Mouse (Mus musculus) liver, embryonic 11.5 days (tissue): Measurements from ENCODE around the gene Usp13. TPM values are rescaled to one million over a fixed set of nuclear protein-coding genes. Genes with fewer than 3 reads are reported as not detected.

ENCODE experiments used
- ATAC-seq: fragments of 200-750 bp; cut with Nextera tagmentation; replicated peaks from 2 replicates; pipeline ENCODE4 v1.8.0; 2017; ENCODE audit warnings: moderate number of reproducible peaks, mild to moderate bottlenecking, moderate TSS enrichment, moderate library complexity; ENCODE audit not compliant: low FRiP score
- DNase-seq: peaks from one replicate; pipeline ENCODE4 v3.0.0-alpha.2; 2017; ENCODE audit warnings: low spot score
- H3K27ac ChIP-seq: fragments of 300-500 bp; sonication (generic); 2 replicates; pipeline ENCODE4 v1.5.1; 2014; ENCODE audit warnings: mild to moderate bottlenecking, low read depth, low read length, control low read depth
- H3K27me3 ChIP-seq: fragments of 300-500 bp; sonication (generic); replicated peaks from 2 replicates; pipeline ENCODE4 v1.6.1; 2014; ENCODE audit warnings: low read length, mixed read lengths; ENCODE audit not compliant: control insufficient read depth, insufficient read depth
- H3K36me3 ChIP-seq: fragments of 300-500 bp; sonication (generic); 2 replicates; pipeline ENCODE4 v1.6.1; 2014; ENCODE audit warnings: mild to moderate bottlenecking, low read length, moderate library complexity, mixed read lengths; ENCODE audit not compliant: control insufficient read depth, insufficient read depth
- H3K4me1 ChIP-seq: fragments of 300-500 bp; sonication (generic); replicated peaks from 2 replicates; pipeline ENCODE4 v1.6.1; 2014; ENCODE audit warnings: low read length, mixed read lengths; ENCODE audit not compliant: control insufficient read depth, insufficient read depth
- H3K4me2 ChIP-seq: fragments of 300-500 bp; sonication (generic); 2 replicates; pipeline ENCODE4 v1.6.1; 2014; ENCODE audit warnings: mild to moderate bottlenecking, control low read depth, moderate library complexity
- H3K4me3 ChIP-seq: fragments of 300-500 bp; sonication (generic); 2 replicates; pipeline ENCODE4 v1.5.1; 2014; ENCODE audit warnings: low read depth, low read length, control low read depth
- H3K9ac ChIP-seq: fragments of 300-500 bp; sonication (generic); 2 replicates; pipeline ENCODE4 v1.6.1; 2014; ENCODE audit warnings: low read depth, low read length, control low read depth
- H3K9me3 ChIP-seq: fragments of 300-500 bp; sonication (generic); 2 replicates; pipeline ENCODE4 v1.6.1; 2016; ENCODE audit warnings: low read length, inconsistent platforms, mixed read lengths; ENCODE audit not compliant: control insufficient read depth
- WGBS: fragments of 180-500 bp; shearing (Covaris S2); extraction: QIAGEN DNeasy Blood & Tissue Kit; methylation state at CpG from one replicate; pipeline ENCODE4 v1.1.7; 2014; 5-methylcytosine and 5-hydroxymethylcytosine counted together
- polyA plus RNA-seq: library from polyadenylated mRNA; unstranded; fragments of >200 nt; fragmentation: Nextera tagmentation; extraction: Ambion mirVana; gene quantifications from 2 replicates; pipeline ENCODE4 v1.2.1, GENCODE M21; 2014

The Usp13 gene
- polyA plus RNA-seq, result 3.1 and 3.6 TPM in 2 replicates

- Histone ChIP-seq H3K27ac (peak within 1 kb of the TSS; percentile 23), H3K9ac (peak within 1 kb of the TSS; percentile 23), H3K4me2 (peak within 1 kb of the TSS; percentile 73), H3K27me3 (peaks cover 22% of the 10 kb centered on the region), H3K4me1 (no peaks in the 10 kb centered on the region; the same call in 1 of the 2 replicates), H3K4me3 (peak within 1 kb of the TSS; percentile 59), H3K9me3 (no peaks in the 10 kb centered on the region), H3K36me3 (no peaks in the 10 kb centered on the region)
- peak; percentile 72 for ATAC-seq
- WGBS, result 1% methylated on average over 84 of the region's 84 CpGs
- peak; percentile 67 for DNase-seq
Measured at GRCm38 (mm10) chr3:32817357-32818326, at the start of gene Usp13. Gene Usp13, plus strand, starts transcription at chr3:32817546.

- Histone ChIP-seq H3K36me3 (no peaks in the 10 kb centered on the region), H3K9me3 (no peaks in the 10 kb centered on the region), H3K9ac (no peak overlapping the region), H3K4me3 (no peak overlapping the region), H3K4me2 (no peak overlapping the region), H3K4me1 (no peaks in the 10 kb centered on the region), H3K27ac (no peak overlapping the region), H3K27me3 (no peaks in the 10 kb centered on the region)
- ATAC-seq (no peak), DNase-seq (no peak)
- WGBS, result 67% methylated on average over 2 of the region's 2 CpGs
Measured at GRCm38 (mm10) chr3:32770781-32771180, 46.6 kb upstream of the Usp13 start.

GRCm38 (mm10) chr3:32817001-32817356 lies 367 bp upstream of the Usp13 start:
- Histone ChIP-seq H3K27me3 (peaks cover 22% of the 10 kb centered on the region), H3K9me3 (no peaks in the 10 kb centered on the region), H3K36me3 (no peaks in the 10 kb centered on the region), H3K4me2 (peak overlapping the region; percentile 73), H3K4me1 (no peaks in the 10 kb centered on the region; the same call in 1 of the 2 replicates), H3K27ac (no peak overlapping the region), H3K4me3 (peak overlapping the region; percentile 59), H3K9ac (no peak overlapping the region)
- WGBS, result 6% methylated on average over 9 of the region's 9 CpGs
- ATAC-seq (no peak), DNase-seq (no peak)

- peaks cover 22% of the 10 kb centered on the region for H3K27me3 ChIP-seq
- H3K36me3 ChIP-seq, result no peaks in the 10 kb centered on the region
- ATAC-seq (no peak), DNase-seq (peak; percentile 35)
- no peaks in the 10 kb centered on the region; the same call in 1 of the 2 replicates for H3K4me1 ChIP-seq
- H3K9me3 ChIP-seq, result no peaks in the 10 kb centered on the region
- H3K27ac ChIP-seq, result no peak overlapping the region
- H3K4me3 ChIP-seq, result peak overlapping the region; percentile 59
- H3K9ac ChIP-seq, result no peak overlapping the region
- 7% methylated on average over 12 of the region's 12 CpGs for WGBS
- H3K4me2 ChIP-seq, result peak overlapping the region; percentile 73
Measured at GRCm38 (mm10) chr3:32818327-32818900, 1.1 kb downstream of the Usp13 start.

GRCm38 (mm10) chr3:32822620-32823019 lies 5.3 kb downstream of the Usp13 start:
- H3K9ac ChIP-seq, result no peak overlapping the region
- ATAC-seq (no peak), DNase-seq (no peak)
- no peak overlapping the region for H3K27ac ChIP-seq
- no peak overlapping the region for H3K4me2 ChIP-seq
- no peaks in the 10 kb centered on the region; the same call in 1 of the 2 replicates for H3K4me1 ChIP-seq
- no peaks in the 10 kb centered on the region for H3K9me3 ChIP-seq
- H3K4me3 ChIP-seq, result no peak overlapping the region
- no peaks in the 10 kb centered on the region for H3K36me3 ChIP-seq
- 34% methylated on average over 3 of the region's 3 CpGs for WGBS
- H3K27me3 ChIP-seq, result peaks cover 9% of the 10 kb centered on the region

- Histone ChIP-seq H3K4me3 (no peak overlapping the region), H3K27me3 (no peaks in the 10 kb centered on the region), H3K9ac (no peak overlapping the region), H3K36me3 (no peaks in the 10 kb centered on the region), H3K27ac (no peak overlapping the region), H3K4me2 (no peak overlapping the region), H3K4me1 (no peaks in the 10 kb centered on the region), H3K9me3 (no peaks in the 10 kb centered on the region)
- WGBS, result 72% methylated on average over 5 of the region's 5 CpGs
- no peak for ATAC-seq
- no peak for DNase-seq
Measured at GRCm38 (mm10) chr3:32824923-32825322, 7.6 kb downstream of the Usp13 start.

GRCm38 (mm10) chr3:32825964-32826479 lies 8.7 kb downstream of the Usp13 start:
- DNase-seq (no peak), ATAC-seq (no peak)
- Histone ChIP-seq H3K9ac (no peak overlapping the region), H3K27me3 (no peaks in the 10 kb centered on the region), H3K4me2 (no peak overlapping the region), H3K9me3 (no peaks in the 10 kb centered on the region), H3K27ac (no peak overlapping the region), H3K4me3 (no peak overlapping the region), H3K4me1 (no peaks in the 10 kb centered on the region), H3K36me3 (no peaks in the 10 kb centered on the region)
- 71% methylated on average over 3 of the region's 3 CpGs for whole genome bisulfite sequencing

- Histone ChIP-seq H3K9ac (no peak overlapping the region), H3K36me3 (no peaks in the 10 kb centered on the region), H3K4me1 (no peaks in the 10 kb centered on the region), H3K27me3 (no peaks in the 10 kb centered on the region), H3K27ac (no peak overlapping the region), H3K9me3 (no peaks in the 10 kb centered on the region), H3K4me3 (no peak overlapping the region), H3K4me2 (no peak overlapping the region)
- DNase-seq (no peak), ATAC-seq (no peak)
- 77% methylated on average over 6 of the region's 6 CpGs for WGBS
Measured at GRCm38 (mm10) chr3:32826701-32827100, 9.4 kb downstream of the Usp13 start.
